Mouse (Mus musculus): ENCODE results near the gene Topors.
A peak's percentile ranks its signal among the peaks of the same experiment; 100 is the strongest.

The Topors gene

DNA sequence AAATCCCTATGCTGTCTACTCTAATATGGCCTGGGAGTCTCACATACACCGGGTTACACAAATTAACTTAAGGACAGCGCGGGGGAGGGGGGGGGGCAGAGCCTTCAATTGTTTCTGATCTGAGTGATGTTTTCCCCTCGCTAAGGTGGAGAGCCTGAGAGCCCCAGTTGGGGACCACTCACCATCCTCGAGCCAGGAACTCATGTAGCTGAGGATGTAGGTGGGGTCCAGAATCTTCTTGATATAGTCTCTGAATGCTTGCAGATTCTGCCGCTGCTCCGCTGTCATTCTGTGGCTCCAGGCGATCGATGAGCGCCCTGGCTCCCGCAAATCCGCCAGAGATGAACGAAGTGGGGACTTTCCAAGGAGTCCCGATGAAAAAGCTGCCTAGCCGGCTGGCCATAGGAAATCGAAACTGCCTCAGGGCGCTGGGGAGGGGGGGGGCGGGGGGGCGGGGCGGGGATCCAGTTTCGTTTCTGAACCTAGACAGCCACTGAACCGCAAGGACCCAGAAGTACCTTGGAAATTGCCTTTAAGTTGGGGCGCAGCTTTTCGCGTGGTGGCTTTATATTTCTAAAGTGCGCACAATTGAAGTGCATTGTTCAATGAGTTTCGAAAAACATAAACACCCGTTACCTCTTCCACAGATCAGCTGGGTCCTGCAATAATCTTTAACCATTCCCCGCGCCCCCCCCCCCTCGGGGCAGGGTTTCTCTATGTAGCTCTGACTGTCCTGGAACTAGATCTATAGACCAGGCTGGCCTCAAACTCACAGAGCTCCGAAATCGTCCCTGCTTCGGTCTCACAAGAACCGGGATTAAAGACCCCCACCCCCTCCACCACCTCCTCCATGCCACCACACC, 30.0 kb downstream of the Topors start, which contains the start of gene Ddx58:
TSS of gene Ddx58 (minus strand) at position 420 of the 863 bp plus-strand sequence.
- H3K36me3 ChIP-seq (ENCODE audit: insufficient read depth, low read length) = peaks cover 5% of the 10 kb centered on the region; the same call in 1 of the 2 replicates
- peaks cover 68% of the 10 kb centered on the region for H3K4me1 ChIP-seq (replicated peaks; ENCODE audit: low read depth, low read length)
- no peaks in the 10 kb centered on the region for H3K9me3 ChIP-seq (ENCODE audit: low read length)
- no peaks in the 10 kb centered on the region for H3K27me3 ChIP-seq (ENCODE audit: insufficient read depth, low read length)
- TF ChIP-seq CTCF (conservative IDR thresholded peaks at IDR 0.05; ENCODE audit: low read length) (no peak), POU5F1 (IDR thresholded peaks at IDR 0.05; ENCODE audit: borderline replicate concordance, low read length) (no peak), NANOG (IDR thresholded peaks at IDR 0.05; ENCODE audit: borderline replicate concordance, low read length) (no peak)
- peak within 1 kb of the TSS; percentile 76 for H3K4me3 ChIP-seq (replicated peaks; ENCODE audit: low read length)

DNA sequence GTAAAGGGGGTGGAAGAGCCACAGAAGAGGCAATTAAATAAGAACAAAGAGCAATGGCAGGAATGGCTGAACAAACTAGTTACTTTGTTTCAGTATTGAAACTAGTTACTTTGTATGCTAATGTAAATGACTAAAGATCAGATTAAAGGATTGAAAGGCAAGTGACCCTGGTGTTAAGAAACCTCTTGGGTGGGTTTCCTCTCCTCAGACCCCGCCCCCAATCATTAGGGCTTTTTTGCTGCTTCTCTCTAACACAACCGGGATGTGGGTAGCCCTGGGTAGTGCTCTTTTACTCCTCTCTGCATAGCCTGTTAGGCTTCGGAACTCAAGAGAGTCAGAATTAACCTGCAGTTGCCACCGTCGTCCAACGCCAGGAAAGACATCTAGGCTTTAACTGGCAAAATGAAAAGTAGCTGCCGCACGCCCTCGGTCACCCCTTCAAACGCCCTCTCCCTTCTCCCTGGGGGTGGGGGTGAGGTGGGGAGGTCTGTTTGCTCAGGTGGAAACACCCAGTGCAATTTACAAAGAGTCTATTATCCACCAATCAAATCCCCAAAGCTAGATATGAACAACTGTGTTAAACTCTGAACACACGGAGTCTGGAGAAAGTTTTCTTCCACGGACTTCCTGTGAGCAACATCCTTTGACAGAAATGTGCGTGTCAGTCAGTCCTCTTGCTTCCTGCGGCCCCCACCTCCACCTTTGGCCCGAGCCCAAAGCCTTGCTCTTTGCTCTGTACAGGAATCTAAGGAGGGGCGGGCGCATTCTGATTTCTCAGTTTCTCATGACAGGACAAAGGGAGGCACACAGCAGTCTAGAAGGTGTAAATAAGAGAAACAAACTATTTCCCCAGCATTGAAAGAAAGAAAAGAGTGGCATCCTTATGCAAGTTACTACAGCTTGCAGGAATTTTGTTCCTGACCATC, 30.9 kb downstream of the Topors start:
- peaks cover 5% of the 10 kb centered on the region; the same call in 1 of the 2 replicates for H3K36me3 ChIP-seq (ENCODE audit: insufficient read depth, low read length)
- no peak for TF ChIP-seq POU5F1 (IDR thresholded peaks at IDR 0.05; ENCODE audit: borderline replicate concordance, low read length)
- no peak for TF ChIP-seq CTCF (conservative IDR thresholded peaks at IDR 0.05; ENCODE audit: low read length)
- peak; percentile 91 for TF ChIP-seq NANOG (IDR thresholded peaks at IDR 0.05; ENCODE audit: borderline replicate concordance, low read length)
- no peaks in the 10 kb centered on the region for H3K27me3 ChIP-seq (ENCODE audit: insufficient read depth, low read length)
- peaks cover 75% of the 10 kb centered on the region for H3K4me1 ChIP-seq (replicated peaks; ENCODE audit: low read depth, low read length)
- H3K9me3 ChIP-seq (ENCODE audit: low read length) = no peaks in the 10 kb centered on the region
- H3K4me3 ChIP-seq (replicated peaks; ENCODE audit: low read length) = peak overlapping the region; percentile 76

DNA sequence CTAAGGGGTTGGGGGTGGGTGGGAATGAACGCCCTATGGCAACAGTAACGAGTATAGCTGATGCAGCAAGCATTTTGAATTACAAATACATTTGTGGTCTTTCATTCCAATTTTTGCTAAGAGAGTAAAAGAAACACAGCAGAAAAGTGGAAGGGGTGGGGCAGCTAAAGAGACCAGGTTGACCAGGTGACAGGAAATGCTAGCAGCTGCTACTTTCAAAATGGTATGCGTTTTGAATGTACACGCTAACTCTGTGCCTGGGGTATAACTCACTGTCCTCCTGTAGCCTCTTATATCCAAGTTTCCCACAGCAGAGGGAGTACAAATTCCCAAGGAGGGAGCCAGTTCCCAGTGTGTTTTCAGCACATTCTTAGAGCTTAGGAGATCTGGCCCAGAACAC, 32.8 kb downstream of the Topors start:
- 0 out of 2 replicates have a peak overlapping the region, but pooled peaks have one; percentile 8 for H3K4me3 ChIP-seq (replicated peaks; ENCODE audit: low read length)
- peaks cover 5% of the 10 kb centered on the region; the same call in 1 of the 2 replicates for H3K36me3 ChIP-seq (ENCODE audit: insufficient read depth, low read length)
- no peaks in the 10 kb centered on the region; the same call in 1 of the 2 replicates for H3K9me3 ChIP-seq (ENCODE audit: low read length)
- peaks cover 79% of the 10 kb centered on the region for H3K4me1 ChIP-seq (replicated peaks; ENCODE audit: low read depth, low read length)
- TF ChIP-seq CTCF (conservative IDR thresholded peaks at IDR 0.05; ENCODE audit: low read length) (no peak), NANOG (IDR thresholded peaks at IDR 0.05; ENCODE audit: borderline replicate concordance, low read length) (no peak), POU5F1 (IDR thresholded peaks at IDR 0.05; ENCODE audit: borderline replicate concordance, low read length) (no peak)
- H3K27me3 ChIP-seq (ENCODE audit: insufficient read depth, low read length) = no peaks in the 10 kb centered on the region

DNA sequence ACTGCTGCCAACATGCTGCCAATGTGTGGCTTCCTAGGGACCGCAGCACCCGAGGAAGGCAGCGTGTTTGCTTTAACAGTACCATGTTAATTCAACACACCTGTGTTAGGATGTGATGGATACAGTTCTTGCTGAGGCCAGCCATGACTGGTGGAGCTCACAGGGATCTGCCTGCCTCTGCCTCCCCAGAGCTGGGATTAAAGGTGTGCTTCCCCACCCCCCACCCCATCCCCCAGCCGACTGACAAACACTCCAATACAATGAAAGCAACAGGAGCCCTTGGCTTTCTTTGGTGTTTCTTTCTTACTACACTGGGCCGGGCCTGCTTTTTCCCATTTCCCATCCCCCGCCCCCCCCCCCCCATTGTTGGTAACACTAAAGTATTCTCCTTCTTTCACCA, 35.4 kb downstream of the Topors start:
- H3K36me3 ChIP-seq (ENCODE audit: insufficient read depth, low read length) = peaks cover 5% of the 10 kb centered on the region; the same call in 1 of the 2 replicates
- TF ChIP-seq POU5F1 (IDR thresholded peaks at IDR 0.05; ENCODE audit: borderline replicate concordance, low read length) (no peak), NANOG (IDR thresholded peaks at IDR 0.05; ENCODE audit: borderline replicate concordance, low read length) (no peak), CTCF (conservative IDR thresholded peaks at IDR 0.05; ENCODE audit: low read length) (no peak)
- no peaks in the 10 kb centered on the region; the same call in 1 of the 2 replicates for H3K9me3 ChIP-seq (ENCODE audit: low read length)
- H3K4me3 ChIP-seq (replicated peaks; ENCODE audit: low read length) = no peak overlapping the region; the same call in 1 of the 2 replicates
- peaks cover 79% of the 10 kb centered on the region for H3K4me1 ChIP-seq (replicated peaks; ENCODE audit: low read depth, low read length)
- H3K27me3 ChIP-seq (ENCODE audit: insufficient read depth, low read length) = no peaks in the 10 kb centered on the region

DNA sequence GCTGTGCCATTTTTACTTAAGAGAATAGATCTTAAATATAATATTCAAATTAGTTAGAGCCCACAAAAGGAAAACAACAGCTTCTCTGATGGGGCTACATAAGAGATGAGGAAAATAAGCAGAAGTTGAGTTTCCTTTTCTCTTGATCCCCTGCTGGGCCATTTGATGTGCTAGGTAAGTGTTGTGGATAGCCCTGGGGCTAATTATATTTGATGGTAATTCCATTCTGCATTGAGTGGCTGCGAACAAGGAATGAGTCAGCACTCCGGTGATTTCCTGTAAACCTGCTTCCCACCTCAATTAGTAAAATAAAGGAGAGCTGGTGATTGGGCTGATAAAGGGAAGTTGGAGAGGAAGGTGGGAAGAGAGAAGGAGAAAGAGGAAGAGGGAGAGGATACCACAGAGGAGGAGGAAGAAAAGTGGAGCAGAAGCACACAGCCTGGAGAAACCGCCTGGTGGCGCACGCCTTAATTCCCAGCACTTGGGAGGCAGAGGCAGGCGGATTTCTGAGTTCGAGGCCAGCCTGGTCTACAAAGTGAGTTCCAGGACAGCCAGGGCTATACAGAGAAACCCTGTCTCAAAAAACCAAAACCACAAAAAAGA, 36.5 kb downstream of the Topors start:
- Histone ChIP-seq H3K4me1 (replicated peaks; ENCODE audit: low read depth, low read length) (peaks cover 77% of the 10 kb centered on the region), H3K4me3 (replicated peaks; ENCODE audit: low read length) (no peak overlapping the region), H3K36me3 (ENCODE audit: insufficient read depth, low read length) (peaks cover 5% of the 10 kb centered on the region; the same call in 1 of the 2 replicates), H3K9me3 (ENCODE audit: low read length) (no peaks in the 10 kb centered on the region; the same call in 1 of the 2 replicates), H3K27me3 (ENCODE audit: insufficient read depth, low read length) (no peaks in the 10 kb centered on the region)
- TF ChIP-seq NANOG (IDR thresholded peaks at IDR 0.05; ENCODE audit: borderline replicate concordance, low read length) (peak; percentile 95), POU5F1 (IDR thresholded peaks at IDR 0.05; ENCODE audit: borderline replicate concordance, low read length) (no peak)

DNA sequence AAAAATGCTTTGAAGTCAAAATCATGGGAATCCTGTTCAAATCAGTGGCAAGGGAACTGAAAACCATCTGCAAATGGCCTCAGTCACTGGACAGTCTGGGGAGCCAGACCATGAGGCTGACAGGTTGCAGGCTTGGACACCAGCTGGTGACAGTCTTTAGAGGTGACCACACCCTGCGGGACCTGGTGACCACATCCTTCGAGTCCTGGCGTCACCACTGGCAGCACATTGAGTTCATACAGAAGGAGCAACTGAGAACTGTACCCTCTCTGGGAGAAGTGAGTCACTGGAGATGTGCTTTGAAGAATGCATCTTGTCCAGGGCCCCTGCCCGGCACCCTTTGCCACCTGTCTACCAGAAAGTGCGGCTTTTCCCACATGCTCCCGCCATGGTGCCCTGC, 39.9 kb downstream of the Topors start:
- H3K4me3 ChIP-seq (replicated peaks; ENCODE audit: low read length) = peak overlapping the region; percentile 26; the same call in 1 of the 2 replicates
- H3K4me1 ChIP-seq (replicated peaks; ENCODE audit: low read depth, low read length) = peaks cover 88% of the 10 kb centered on the region
- TF ChIP-seq POU5F1 (IDR thresholded peaks at IDR 0.05; ENCODE audit: borderline replicate concordance, low read length) = no peak
- TF ChIP-seq NANOG (IDR thresholded peaks at IDR 0.05; ENCODE audit: borderline replicate concordance, low read length) = no peak
- no peak for TF ChIP-seq CTCF (conservative IDR thresholded peaks at IDR 0.05; ENCODE audit: low read length)
- no peaks in the 10 kb centered on the region; the same call in 1 of the 2 replicates for H3K9me3 ChIP-seq (ENCODE audit: low read length)
- no peaks in the 10 kb centered on the region for H3K27me3 ChIP-seq (ENCODE audit: insufficient read depth, low read length)
- H3K36me3 ChIP-seq (ENCODE audit: insufficient read depth, low read length) = peaks cover 9% of the 10 kb centered on the region; the same call in 1 of the 2 replicates

DNA sequence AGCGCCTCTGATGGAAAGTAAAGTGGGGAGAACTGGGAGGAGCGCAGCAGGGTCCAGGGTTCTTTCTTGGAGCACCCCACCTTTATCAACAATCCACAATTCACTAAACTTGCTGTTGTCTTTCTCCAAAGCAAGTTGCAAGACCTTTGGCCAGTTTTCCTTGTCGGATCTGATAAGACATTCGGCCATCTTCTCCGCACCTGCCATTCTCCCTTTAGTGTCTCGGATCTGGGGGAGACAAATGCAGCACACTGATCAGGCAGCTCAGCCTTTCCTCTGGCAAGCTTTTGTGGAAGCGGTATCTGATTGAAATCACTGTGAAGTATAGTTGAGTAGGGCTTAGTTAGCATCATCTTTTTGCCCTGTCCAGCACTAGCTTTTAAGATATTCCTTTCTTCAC, 41.8 kb downstream of the Topors start:
- Histone ChIP-seq H3K27me3 (ENCODE audit: insufficient read depth, low read length) (no peaks in the 10 kb centered on the region), H3K4me1 (replicated peaks; ENCODE audit: low read depth, low read length) (peaks cover 79% of the 10 kb centered on the region), H3K9me3 (ENCODE audit: low read length) (no peaks in the 10 kb centered on the region), H3K36me3 (ENCODE audit: insufficient read depth, low read length) (peaks cover 21% of the 10 kb centered on the region), H3K4me3 (replicated peaks; ENCODE audit: low read length) (peak overlapping the region; percentile 55)
- TF ChIP-seq CTCF (conservative IDR thresholded peaks at IDR 0.05; ENCODE audit: low read length) (no peak), NANOG (IDR thresholded peaks at IDR 0.05; ENCODE audit: borderline replicate concordance, low read length) (no peak), POU5F1 (IDR thresholded peaks at IDR 0.05; ENCODE audit: borderline replicate concordance, low read length) (no peak)
